Mouse (Mus musculus): ENCODE measurements at regions not wholly inside any gene's neighbourhood (a gene's known extent, or its start where the extent isn't known, plus 50 kb on each side); places are given as distances from the start of the nearest gene placed in this dataset.

DNA sequence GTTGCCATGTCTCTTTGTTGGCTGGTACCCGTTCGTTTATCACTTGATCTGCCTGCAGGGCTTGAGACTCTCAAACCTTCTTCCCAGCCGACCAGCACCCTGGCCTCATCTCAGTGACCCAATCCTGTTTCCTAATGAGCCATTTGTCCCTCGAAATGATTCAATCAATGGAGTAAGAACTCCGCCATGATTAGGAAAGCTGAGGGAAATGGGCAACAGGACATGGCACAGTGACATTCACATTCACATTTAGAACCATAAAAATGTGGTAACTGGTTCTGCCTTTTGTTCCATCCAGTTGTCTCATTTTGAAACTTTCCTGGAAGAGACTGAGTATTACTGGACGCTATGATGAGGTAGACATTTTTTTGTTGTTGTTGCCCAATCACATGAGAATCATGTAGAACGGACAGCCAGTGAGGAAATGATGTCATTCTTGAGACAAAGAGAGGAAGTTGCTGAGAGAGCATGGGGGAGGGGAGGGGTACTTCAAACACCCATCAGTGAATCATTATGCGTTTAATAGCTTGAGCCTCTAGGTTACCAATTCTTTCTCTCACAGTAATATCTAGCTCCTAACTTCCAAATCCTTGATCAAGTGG lies 114.5 kb downstream of the Hlx start:
- Histone ChIP-seq H3K9me3 (replicated peaks; ENCODE audit: insufficient read depth, low read length) (no peaks in the 10 kb centered on the region), H3K27ac (ENCODE audit: control insufficient read depth, low read depth, low read length) (no peak overlapping the region), H3K27me3 (ENCODE audit: control insufficient read depth in 1 of 2, insufficient read depth in 2 of 2, low read length in 2 of 2) (no peaks in the 10 kb centered on the region), H3K4me1 (ENCODE audit: control insufficient read depth in 1 of 2, insufficient read depth in 2 of 2, low read length in 2 of 2) (no peaks in the 10 kb centered on the region), H3K9ac (ENCODE audit: control insufficient read depth, low read depth, low read length, poor library complexity, severe bottlenecking) (no peak overlapping the region), H3K36me3 (ENCODE audit: control insufficient read depth in 1 of 2, insufficient read depth in 2 of 2, low read length in 2 of 2) (no peaks in the 10 kb centered on the region), H3K79me2 (ENCODE audit: control insufficient read depth, insufficient read depth, low read length, poor library complexity) (no peaks in the 10 kb centered on the region), H3K4me3 (ENCODE audit: control insufficient read depth in 1 of 2, insufficient read depth in 1 of 2, low read depth in 2 of 2, low read length in 2 of 2) (no peak overlapping the region)
- DNase-seq (ENCODE audit: low read depth, low spot score): no peak
- TF ChIP-seq USF1 (IDR thresholded peaks at IDR 0.05; ENCODE audit: low read depth, low read length) (no peak), TAL1 (IDR thresholded peaks at IDR 0.05; ENCODE audit: low read length) (no peak), GABPA (IDR thresholded peaks at IDR 0.05; ENCODE audit: low read depth, low read length) (no peak), ZC3H11A (IDR thresholded peaks at IDR 0.05; ENCODE audit: low read depth, low read length) (no peak), HCFC1 (IDR thresholded peaks at IDR 0.05; ENCODE audit: low read depth, low read length) (no peak), MAFK (IDR thresholded peaks at IDR 0.05; ENCODE audit: borderline replicate concordance, low read depth, low read length) (no peak), MXI1 (IDR thresholded peaks at IDR 0.05; ENCODE audit: low read depth, low read length) (no peak), ZMIZ1 (IDR thresholded peaks at IDR 0.05; ENCODE audit: low read depth, low read length) (no peak), JUND (IDR thresholded peaks at IDR 0.05; ENCODE audit: low read depth, low read length) (no peak), RCOR1 (IDR thresholded peaks at IDR 0.05; ENCODE audit: low read depth, low read length) (no peak), MAX (IDR thresholded peaks at IDR 0.05; ENCODE audit: low read length) (no peak), NRF1 (IDR thresholded peaks at IDR 0.05; ENCODE audit: insufficient read depth, low read depth, low read length, poor library complexity, severe bottlenecking) (no peak), CHD2 (IDR thresholded peaks at IDR 0.05; ENCODE audit: low read length) (no peak), TBP (IDR thresholded peaks at IDR 0.05; ENCODE audit: low read depth, low read length) (no peak), ELF1 (IDR thresholded peaks at IDR 0.05; ENCODE audit: low read depth, low read length) (no peak), UBTF (IDR thresholded peaks at IDR 0.05; ENCODE audit: borderline replicate concordance, insufficient read depth, low read depth, low read length) (no peak), RAD21 (IDR thresholded peaks at IDR 0.05; ENCODE audit: low read depth, low read length) (no peak), MAZ (IDR thresholded peaks at IDR 0.05; ENCODE audit: low read depth, low read length) (no peak), BHLHE40 (IDR thresholded peaks at IDR 0.05; ENCODE audit: borderline replicate concordance, low read depth, low read length) (no peak), ZKSCAN1 (IDR thresholded peaks at IDR 0.05; ENCODE audit: low read depth, low read length) (no peak)

DNA sequence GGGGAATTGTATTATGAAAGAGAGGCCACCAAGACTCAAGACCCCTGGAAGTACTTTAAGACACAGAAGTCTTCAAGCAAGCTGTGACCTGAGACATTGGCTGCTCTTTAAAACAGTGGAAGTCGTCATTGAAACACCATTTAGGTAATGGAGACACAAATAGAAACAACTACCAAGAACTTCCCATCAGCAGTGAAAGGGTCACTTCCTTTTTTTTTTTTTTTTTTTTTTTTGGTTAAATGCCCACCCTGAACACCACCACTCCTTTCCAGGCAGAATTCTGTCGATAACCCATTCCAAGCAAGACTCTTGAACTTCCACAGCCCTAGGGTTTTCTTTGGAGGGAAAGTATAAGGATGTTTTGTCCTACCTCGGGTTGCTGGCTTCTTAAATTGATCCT lies 116.4 kb downstream of the Hlx start:
- Histone ChIP-seq H3K79me2 (ENCODE audit: control insufficient read depth, insufficient read depth, low read length, poor library complexity) (no peaks in the 10 kb centered on the region), H3K9ac (ENCODE audit: control insufficient read depth, low read depth, low read length, poor library complexity, severe bottlenecking) (no peak overlapping the region), H3K4me1 (ENCODE audit: control insufficient read depth in 1 of 2, insufficient read depth in 2 of 2, low read length in 2 of 2) (no peaks in the 10 kb centered on the region), H3K27me3 (ENCODE audit: control insufficient read depth in 1 of 2, insufficient read depth in 2 of 2, low read length in 2 of 2) (no peaks in the 10 kb centered on the region), H3K36me3 (ENCODE audit: control insufficient read depth in 1 of 2, insufficient read depth in 2 of 2, low read length in 2 of 2) (no peaks in the 10 kb centered on the region), H3K27ac (ENCODE audit: control insufficient read depth, low read depth, low read length) (no peak overlapping the region), H3K4me3 (ENCODE audit: control insufficient read depth in 1 of 2, insufficient read depth in 1 of 2, low read depth in 2 of 2, low read length in 2 of 2) (no peak overlapping the region), H3K9me3 (replicated peaks; ENCODE audit: insufficient read depth, low read length) (no peaks in the 10 kb centered on the region)
- TF ChIP-seq ZNF384 (IDR thresholded peaks at IDR 0.05; ENCODE audit: low read depth, low read length): peak; percentile 78
- TF ChIP-seq NELFE (IDR thresholded peaks at IDR 0.05; ENCODE audit: low read depth, low read length): no peak
- DNase-seq (ENCODE audit: low read depth, low spot score): no peak

All from MEL (cell line).